Mouse (Mus musculus): Measurements from ENCODE around the gene Ecd.

Gene Ecd

GRCm38 (mm10) chr14:20347991-20348541 is at the start of gene Ecd, which contains the start of gene Fam149b:
Gene Ecd, minus strand, starts transcription at chr14:20348121.
Gene Fam149b, plus strand, starts transcription at chr14:20348162.
- DNase-seq (ENCODE audit: low spot score), result peak; percentile 92

GRCm38 (mm10) chr14:20397220-20397619 is 49.3 kb upstream of the Ecd start:
- no peak for DNase-seq (ENCODE audit: low spot score)

DNA sequence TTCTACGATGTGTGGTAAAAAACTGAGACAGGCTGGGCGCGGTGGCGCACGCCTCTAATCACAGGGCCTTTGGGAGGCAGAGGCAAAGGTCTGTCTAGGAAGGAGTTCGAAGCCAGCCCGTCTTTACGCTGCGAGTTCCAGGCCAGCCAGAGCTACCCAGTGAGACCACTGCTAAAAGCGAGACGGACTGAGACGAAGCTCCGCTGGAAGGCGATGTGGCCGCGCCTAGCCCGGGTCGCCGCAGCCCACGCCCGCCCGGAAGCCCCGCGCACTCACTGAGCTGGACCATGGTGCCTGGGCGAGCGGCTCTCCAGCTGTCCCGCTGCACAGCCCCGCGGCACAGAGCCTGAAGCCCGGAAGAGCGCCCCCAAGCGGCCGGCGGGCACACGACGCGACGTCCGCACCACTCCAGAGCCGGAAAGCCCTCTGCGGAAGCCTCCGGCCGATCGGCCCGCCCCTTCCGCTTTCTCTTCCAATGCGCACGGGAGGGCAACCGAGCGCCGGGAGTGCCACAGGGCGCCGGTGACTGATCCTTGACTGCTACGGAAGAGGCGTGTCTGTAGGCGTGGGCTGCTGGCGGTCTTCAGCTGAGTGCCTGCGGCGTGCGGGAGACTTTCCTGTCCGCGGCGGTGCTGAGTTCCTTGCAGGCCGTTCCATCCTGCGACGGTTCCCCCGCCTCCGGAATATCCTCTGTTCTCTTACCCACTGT is 45.4 kb upstream of the Ecd start, which contains the start of gene Mrps16:
Mrps16 (minus strand) TSS at position 430 of the 709 bp plus-strand sequence.
- DNase-seq (ENCODE audit: low spot score), result peak; percentile 97

GRCm38 (mm10) chr14:20392326-20392725 is 44.4 kb upstream of the Ecd start:
- DNase-seq (ENCODE audit: low spot score), result no peak

DNA sequence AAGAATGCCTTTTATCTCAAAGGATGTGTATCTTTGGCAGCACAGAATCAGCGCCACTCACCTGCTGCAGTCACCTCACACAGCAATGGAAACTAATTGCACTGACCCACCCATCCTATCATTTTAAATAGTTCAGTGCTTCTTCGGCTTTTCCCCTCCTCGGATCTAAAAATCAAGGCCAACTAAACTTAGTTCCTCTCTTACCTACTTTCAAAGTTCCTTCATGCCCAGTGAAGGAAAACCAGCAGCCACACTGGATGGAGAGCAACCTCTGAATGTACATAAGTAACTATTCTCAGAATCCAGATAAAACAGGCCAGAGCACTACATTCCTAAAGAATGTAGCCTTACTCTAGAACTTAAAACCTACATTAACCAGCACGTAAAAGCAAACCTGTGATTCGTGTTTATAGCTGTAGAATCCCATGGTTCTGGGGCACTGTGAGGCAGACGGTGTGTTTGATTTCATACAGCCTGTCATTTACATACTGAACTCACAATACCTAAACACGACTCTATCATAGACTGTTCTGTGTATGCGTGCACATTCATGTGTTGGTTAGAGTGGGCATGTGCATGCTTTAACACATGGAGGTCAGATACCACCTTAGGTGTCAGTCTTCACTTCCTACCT is 41.6 kb upstream of the Ecd start:
- no peak for DNase-seq (ENCODE audit: low spot score)

DNA sequence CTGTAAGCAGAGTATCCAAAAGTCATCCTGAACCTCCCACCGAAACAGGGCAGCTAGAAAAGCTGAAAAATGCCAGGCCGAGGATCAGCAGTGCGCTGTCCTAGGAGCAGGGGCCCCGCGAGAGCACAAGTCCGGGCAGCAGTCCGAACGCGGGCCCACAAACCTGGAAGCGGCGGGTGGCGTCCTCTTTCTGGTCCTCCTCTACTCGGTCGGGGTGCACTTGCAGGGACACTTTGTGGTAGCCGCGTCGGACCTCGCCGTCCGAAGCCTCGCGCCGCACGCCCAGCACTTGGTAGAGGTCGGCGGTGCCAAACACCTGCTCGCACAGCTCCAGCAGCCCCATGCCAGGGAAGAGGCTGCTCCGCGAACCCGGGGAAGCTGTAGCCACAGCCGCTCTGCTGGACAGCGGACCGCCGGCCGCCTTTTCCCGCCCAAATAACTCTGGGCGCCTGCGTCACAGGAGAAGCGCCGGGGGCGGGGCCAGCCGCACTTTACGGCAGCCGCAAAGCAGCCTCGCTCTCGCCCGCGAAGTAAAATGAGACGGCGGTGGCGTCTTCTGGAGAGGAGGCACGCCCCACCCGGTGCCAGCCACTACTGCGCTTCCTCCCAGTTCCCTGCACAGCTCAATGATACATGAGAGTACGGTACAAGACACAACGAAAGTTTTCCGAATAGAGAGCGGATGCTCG is 40.7 kb upstream of the Ecd start, which contains the start of gene Dnajc9:
Dnajc9 (minus strand) TSS at position 470 of the 689 bp plus-strand sequence.
- DNase-seq (ENCODE audit: low spot score), result peak; percentile 93

DNA sequence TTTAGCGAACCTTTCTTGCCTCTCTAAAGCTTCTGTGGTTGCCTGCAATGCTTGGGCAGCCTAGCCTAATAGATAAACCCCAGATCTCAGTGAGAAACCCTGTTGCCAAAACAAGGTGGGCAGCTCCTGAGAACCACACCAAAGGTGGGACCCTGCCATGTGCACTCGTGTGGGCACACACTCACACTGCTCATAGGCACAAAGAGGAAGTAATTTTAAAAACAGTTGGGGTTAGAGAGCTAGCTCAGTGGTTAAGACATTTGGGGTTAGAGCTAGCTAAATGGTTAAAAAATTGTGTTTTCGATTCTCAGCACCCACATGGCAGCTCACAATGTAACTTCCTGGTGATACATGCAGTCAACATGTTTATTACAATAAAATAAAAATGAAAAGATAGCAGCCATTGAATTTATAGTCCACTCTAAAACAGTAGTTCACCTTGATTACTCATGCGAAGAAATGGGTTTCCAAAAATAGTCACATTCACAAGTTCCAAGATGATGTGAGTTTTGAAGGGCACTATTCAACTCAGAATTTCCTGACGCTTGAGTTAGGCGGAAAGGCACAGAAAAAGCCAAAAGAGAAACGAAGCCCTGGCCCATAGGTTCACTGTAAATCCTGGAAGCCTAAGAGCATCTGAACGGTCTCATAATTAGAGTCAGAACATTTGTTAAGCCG is 32.0 kb upstream of the Ecd start:
- DNase-seq (ENCODE audit: low spot score), result no peak

DNA sequence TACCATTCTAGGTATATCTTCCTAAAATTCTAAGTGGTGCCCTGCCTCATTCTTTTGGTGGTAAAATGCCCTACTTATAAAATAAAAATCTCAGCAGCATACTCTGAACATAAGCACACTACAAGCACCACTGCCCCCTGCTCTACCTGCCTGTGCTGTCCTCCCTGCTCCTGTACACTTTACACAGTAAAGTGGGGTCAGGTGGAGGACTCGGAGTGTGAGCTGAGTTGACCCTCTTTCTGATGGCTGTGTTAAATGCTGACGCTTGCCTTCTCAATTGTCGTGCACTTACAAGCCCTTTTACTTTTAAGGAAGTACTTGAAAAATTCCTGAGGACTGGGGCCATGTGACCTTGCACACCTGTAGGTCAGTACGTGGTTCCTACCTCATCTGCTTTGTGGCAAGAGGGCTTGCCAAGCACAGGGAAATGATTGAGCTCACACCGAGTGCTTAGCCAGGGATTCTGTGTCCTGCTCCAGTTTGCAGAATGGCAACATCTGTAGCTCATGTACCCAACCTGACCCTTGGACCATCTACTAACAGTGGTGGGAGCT is 31.2 kb upstream of the Ecd start:
- no peak for DNase-seq (ENCODE audit: low spot score)

GRCm38 (mm10) chr14:20378313-20379061 is 30.6 kb upstream of the Ecd start:
- DNase-seq (ENCODE audit: low spot score), result no peak

DNA sequence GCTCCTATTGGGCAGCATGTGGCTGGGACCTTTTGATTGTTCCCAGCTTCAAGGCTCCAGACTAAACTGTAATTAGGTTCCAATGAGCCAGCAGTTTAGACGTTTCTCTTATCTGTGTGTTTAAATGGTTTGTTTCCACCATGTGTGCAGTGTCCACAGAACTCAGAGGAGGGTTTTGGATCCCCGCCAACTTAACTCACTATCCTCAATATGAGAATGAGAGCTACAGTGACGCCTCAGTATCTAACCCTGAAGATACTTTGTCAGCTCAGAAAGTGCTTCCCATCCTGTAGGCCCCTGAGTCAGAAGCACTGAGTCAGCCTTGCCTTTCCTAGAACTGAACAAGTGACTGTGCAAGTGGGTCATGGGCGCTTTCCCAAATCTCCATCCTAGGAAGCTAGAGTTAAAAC is 29.2 kb upstream of the Ecd start:
- no peak for DNase-seq (ENCODE audit: low spot score)

GRCm38 (mm10) chr14:20371854-20372253 is 23.9 kb upstream of the Ecd start:
- DNase-seq (ENCODE audit: low spot score), result no peak

DNA sequence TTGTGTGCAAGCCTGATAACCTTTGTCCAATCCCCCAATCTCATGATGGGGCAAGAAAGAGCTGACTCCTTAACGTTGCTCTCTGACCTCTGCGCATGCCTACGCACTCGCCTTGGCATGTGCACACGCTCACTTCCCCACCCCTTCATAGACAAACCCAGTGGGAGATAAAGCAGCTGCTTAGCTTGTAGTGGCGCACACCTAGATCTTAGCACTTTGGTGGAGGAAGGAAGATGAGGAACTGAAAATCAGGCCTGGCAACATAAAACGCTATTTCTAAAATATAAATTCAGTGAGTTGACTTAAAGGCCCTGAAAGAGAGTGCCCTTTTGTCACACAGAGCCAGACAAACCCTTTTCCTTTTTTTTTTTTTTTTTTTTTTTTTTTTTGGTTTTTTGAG is 22.9 kb upstream of the Ecd start:
- no peak for DNase-seq (ENCODE audit: low spot score)

GRCm38 (mm10) chr14:20368271-20368670 is 20.4 kb upstream of the Ecd start:
- no peak for DNase-seq (ENCODE audit: low spot score)

GRCm38 (mm10) chr14:20363230-20363629 is 15.3 kb upstream of the Ecd start:
- DNase-seq (ENCODE audit: low spot score), result no peak

DNA sequence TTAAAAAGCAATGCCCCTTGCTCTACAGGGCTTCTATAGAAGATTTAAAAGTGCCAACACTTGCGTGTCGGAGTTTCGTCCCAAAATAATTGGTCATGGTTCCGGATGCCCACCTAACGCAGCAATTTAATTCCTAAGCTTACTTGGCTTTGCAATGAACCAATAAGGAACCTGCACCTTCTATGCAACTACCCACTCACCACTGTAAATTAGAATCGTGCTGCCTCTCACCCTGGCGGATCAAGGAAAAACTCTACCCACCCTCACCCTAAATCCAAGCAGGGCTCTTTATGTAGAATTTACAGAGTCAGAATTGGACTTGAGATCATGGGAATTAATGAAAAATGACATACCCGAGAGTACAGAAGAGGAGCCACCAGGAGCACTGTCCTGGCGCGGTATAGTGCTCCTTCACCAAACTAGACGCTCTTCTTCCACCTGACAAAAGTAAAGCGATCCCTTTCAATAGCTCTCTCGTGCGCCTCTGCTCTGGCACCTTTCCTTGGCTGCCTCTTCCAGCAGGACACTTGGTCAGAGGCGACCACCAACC is 405 bp downstream of the Ecd start:
- DNase-seq (ENCODE audit: low spot score), result peak; percentile 14

DNA sequence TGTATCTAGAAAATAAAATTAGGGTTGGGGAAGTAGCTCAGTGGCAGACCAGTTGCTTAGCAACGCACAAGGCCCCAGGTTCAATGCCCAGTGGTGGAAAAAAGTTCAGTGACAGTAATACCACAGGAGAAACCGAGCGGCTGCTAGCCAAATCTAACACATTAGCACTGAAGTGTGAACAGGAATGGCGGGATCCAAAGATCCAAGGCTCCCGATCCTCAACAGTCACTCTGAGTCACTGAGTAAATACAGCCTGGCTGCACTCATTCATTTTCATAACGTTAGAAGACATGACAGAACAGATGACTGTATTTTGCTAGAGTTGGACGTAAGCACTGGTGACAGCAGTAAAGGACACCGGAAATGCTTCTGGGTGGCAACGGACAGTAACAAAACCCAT is 2.0 kb downstream of the Ecd start:
- no peak for DNase-seq (ENCODE audit: low spot score)

GRCm38 (mm10) chr14:20340866-20341265 is 7.1 kb downstream of the Ecd start:
- DNase-seq (ENCODE audit: low spot score), result no peak

- DNase-seq (ENCODE audit: low spot score), result no peak
These were observed 7.8 kb downstream of the Ecd start for GRCm38 (mm10) chr14:20340149-20340548.

- no peak for DNase-seq (ENCODE audit: low spot score)
These were observed 8.5 kb downstream of the Ecd start for GRCm38 (mm10) chr14:20339415-20339814.

DNA sequence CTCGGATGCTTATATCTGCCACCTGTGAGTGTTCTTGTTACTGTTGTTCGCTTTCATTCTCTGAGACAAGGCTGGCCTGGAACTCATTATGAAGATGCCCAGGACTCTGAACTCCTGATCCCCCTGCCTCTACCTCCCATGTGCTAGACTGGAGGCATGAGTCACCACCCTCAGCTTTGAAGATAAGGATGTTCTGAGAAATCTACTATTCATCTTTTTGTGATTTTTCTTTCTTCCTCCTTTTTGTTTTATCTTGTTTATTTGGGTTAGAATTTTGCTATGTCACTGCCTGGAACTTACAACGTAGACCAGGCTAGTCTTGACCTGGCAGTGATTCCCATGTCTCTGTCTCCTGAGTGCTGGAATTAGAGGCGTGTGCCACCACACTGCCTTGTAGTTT is 16.6 kb downstream of the Ecd start:
- DNase-seq (ENCODE audit: low spot score), result no peak

DNA sequence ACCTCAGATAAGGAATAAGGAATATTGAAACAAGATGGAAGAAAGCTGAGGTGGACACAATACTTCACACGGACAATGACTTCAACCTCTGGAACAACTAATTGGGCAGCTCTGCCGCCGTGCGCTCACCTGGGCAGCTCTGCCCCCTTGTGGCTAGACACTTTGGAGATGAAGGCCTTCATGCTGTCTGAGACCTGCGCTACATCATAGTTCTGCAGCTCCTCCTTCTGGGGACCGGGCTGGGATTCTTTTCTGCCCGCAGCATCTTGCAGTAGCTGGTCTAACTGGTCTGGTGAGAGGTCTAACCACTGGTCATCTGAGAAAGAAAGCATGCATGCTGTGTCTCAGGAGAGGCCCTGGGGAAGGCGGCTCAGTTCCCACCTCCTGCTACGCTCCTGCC is 19.4 kb downstream of the Ecd start:
- DNase-seq (ENCODE audit: low spot score), result no peak
